Mouse (Mus musculus): ENCODE results near the gene Exoc6b. TPM values are rescaled to one million over a fixed set of nuclear protein-coding genes. Genes with fewer than 3 reads are reported as not detected.

The Exoc6b gene
- polyA plus RNA-seq, 1 experiment from 2014 or later, result 49.7 TPM

DNA sequence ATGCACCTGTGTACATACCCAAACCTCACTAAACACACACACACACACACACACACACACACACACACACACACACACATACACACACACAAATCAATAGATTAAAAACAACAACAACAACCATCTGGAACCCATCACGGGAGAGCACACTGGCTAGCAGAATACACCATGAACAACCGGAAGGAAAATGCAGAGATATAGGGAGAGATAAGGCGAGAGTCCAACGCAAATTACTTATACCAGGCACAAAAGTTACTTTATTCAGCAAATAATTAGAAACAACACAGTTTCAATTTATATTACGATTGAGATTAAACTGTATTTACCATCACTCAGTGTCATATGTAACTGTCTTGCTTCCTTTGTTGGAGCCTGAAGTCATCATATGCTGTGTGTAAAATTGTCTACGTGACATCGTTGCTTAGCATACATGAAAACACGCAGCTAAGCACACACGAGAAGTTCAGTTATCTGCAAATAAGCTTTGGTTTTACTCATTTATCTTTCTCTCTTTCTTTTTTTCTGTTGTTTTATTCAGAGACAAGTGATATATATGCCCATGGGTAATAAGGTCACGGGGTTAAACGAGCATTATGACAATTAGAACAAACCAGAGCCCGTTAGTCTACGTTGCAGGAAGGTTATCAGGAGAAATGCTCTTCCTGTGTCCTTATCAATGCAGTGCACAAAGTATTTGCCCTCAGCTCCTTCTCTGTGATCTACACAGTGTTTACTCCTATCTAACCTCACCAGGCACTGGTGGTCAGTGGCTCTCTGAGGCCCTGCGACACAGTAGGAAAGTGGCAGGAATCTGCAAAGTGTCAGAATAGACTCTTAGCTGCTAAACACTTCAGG lies 186.4 kb downstream of the Exoc6b start:
- Histone ChIP-seq H3K4me3 (ENCODE audit: low read depth, low read length) (no peak overlapping the region), H3K9ac (replicated peaks; ENCODE audit: low read depth, low read length) (no peak overlapping the region), H3K4me2 (replicated peaks; ENCODE audit: low read depth, low read length) (no peak overlapping the region), H3K4me1 (ENCODE audit: control insufficient read depth, insufficient read depth, low read length) (no peaks in the 10 kb centered on the region), H3K27me3 (ENCODE audit: control insufficient read depth, insufficient read depth, low read length) (no peaks in the 10 kb centered on the region), H3K27ac (ENCODE audit: low read length) (no peak overlapping the region), H3K36me3 (ENCODE audit: control insufficient read depth, insufficient read depth, low read length) (no peaks in the 10 kb centered on the region), H3K9me3 (ENCODE audit: control insufficient read depth, low read depth, low read length) (no peaks in the 10 kb centered on the region)
- 37% methylated on average over 14 of the region's 14 CpGs for WGBS
- ATAC-seq (ENCODE audit: insufficient number of reproducible peaks, insufficient read depth, low FRiP score, low read depth), result peak; percentile 63; the same call in 1 of the 2 replicates

DNA sequence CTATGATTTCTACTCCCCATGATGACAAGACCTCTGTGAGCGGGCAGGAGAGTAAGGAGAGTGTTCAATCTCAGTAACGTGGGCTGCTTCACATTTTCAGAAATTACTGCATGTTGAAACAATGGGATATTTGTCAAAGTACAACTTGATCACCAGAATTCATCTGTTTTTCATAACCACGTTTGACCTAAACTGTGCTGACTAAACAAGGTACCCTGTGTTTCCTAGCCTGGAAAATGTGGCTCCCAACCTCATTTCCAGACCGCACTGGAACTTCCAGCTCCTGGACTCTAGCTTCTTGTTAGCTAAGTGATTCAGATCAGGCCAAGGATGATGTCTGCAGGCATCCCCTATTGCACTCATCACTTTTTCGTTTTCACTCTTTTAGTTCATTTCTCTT lies 193.4 kb downstream of the Exoc6b start:
- Histone ChIP-seq H3K9me3 (ENCODE audit: control insufficient read depth, low read depth, low read length) (no peaks in the 10 kb centered on the region), H3K4me3 (ENCODE audit: low read depth, low read length) (no peak overlapping the region), H3K36me3 (ENCODE audit: control insufficient read depth, insufficient read depth, low read length) (no peaks in the 10 kb centered on the region), H3K27me3 (ENCODE audit: control insufficient read depth, insufficient read depth, low read length) (no peaks in the 10 kb centered on the region), H3K4me1 (ENCODE audit: control insufficient read depth, insufficient read depth, low read length) (no peaks in the 10 kb centered on the region), H3K4me2 (replicated peaks; ENCODE audit: low read depth, low read length) (no peak overlapping the region), H3K9ac (replicated peaks; ENCODE audit: low read depth, low read length) (no peak overlapping the region), H3K27ac (ENCODE audit: low read length) (no peak overlapping the region)
- ATAC-seq (ENCODE audit: insufficient number of reproducible peaks, insufficient read depth, low FRiP score, low read depth), result no peak
- 82% methylated on average over 5 of the region's 5 CpGs for WGBS

DNA sequence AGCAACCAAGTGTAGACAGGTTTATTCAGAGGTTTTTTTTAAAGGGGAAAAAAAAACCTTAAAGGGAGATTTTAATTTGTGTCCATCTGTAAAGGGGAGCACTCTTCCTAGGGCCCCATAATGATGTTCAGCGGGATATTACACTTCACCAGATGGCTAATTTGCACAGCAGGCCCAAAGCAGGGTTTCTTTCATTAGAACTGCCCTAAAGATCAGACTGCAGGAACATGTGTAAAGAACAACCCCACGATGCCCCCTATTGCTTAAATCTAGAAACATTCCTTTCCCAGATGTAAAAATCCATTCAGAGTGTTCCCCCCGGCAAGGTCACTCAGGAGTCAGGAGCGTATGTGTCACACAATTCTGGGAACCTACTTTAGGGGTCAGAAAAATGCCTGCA lies 202.2 kb downstream of the Exoc6b start:
- H3K4me1 ChIP-seq (ENCODE audit: control insufficient read depth, insufficient read depth, low read length), result peaks cover 8% of the 10 kb centered on the region; the same call in 1 of the 2 replicates
- H3K4me3 ChIP-seq (ENCODE audit: low read depth, low read length), result no peak overlapping the region
- H3K4me2 ChIP-seq (replicated peaks; ENCODE audit: low read depth, low read length), result no peak overlapping the region
- no peak overlapping the region for H3K27ac ChIP-seq (ENCODE audit: low read length)
- no peaks in the 10 kb centered on the region for H3K27me3 ChIP-seq (ENCODE audit: control insufficient read depth, insufficient read depth, low read length)
- no peaks in the 10 kb centered on the region for H3K9me3 ChIP-seq (ENCODE audit: control insufficient read depth, low read depth, low read length)
- ATAC-seq (ENCODE audit: insufficient number of reproducible peaks, insufficient read depth, low FRiP score, low read depth), result no peak
- H3K9ac ChIP-seq (replicated peaks; ENCODE audit: low read depth, low read length), result no peak overlapping the region
- WGBS, result 19% methylated on average over 4 of the region's 4 CpGs
- no peaks in the 10 kb centered on the region for H3K36me3 ChIP-seq (ENCODE audit: control insufficient read depth, insufficient read depth, low read length)

DNA sequence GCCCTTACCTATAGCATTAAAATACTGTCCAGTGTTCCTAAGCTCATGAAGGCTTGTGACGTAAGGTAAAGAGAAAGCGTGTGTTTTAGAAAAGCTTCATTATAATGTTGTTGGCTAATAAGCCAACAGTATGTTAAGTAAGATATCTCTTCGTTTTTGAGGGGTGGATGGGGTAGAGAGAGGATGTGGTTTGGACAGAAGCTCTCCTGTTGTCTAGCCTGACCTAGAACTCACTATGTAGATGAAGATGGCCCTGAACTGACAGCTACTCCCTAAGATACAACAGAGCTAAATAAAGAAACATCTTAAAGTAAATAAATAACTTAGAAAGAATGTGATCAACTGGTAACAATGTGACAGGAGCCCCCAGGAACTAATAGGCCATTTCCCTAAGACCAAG lies 204.7 kb downstream of the Exoc6b start:
- H3K9ac ChIP-seq (replicated peaks; ENCODE audit: low read depth, low read length), result no peak overlapping the region
- H3K9me3 ChIP-seq (ENCODE audit: control insufficient read depth, low read depth, low read length), result no peaks in the 10 kb centered on the region
- no peak overlapping the region for H3K4me2 ChIP-seq (replicated peaks; ENCODE audit: low read depth, low read length)
- H3K4me1 ChIP-seq (ENCODE audit: control insufficient read depth, insufficient read depth, low read length), result peaks cover 8% of the 10 kb centered on the region; the same call in 1 of the 2 replicates
- H3K27me3 ChIP-seq (ENCODE audit: control insufficient read depth, insufficient read depth, low read length), result no peaks in the 10 kb centered on the region
- H3K4me3 ChIP-seq (ENCODE audit: low read depth, low read length), result no peak overlapping the region
- ATAC-seq (ENCODE audit: insufficient number of reproducible peaks, insufficient read depth, low FRiP score, low read depth), result no peak
- H3K36me3 ChIP-seq (ENCODE audit: control insufficient read depth, insufficient read depth, low read length), result no peaks in the 10 kb centered on the region
- H3K27ac ChIP-seq (ENCODE audit: low read length), result no peak overlapping the region
- 80% methylated on average over 3 of the region's 3 CpGs for WGBS

DNA sequence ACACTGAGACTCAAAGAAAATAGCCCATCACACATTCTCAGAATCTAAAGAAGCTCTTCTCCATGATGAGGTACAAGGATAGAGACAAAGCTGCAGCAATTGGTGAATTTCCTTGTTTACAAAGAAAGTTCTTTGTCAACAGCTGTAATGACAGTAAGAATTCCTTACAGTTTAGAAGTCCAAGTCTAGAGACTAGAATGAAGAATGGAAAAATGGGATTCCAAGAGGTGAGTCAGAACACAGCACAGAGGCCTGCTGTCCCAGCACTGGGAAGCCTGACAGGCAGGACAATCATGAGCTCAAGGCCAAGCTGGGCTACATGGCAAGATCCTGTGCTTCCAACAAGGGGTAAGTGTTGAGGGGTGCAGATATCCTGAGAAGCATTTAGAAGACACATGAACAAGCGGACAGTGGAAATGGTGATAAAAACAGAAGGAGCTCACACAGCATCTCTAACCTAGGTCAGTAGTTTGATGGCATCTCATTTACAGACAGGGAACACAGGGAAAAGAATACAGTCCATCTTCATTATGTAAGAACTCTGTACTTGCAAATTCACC lies 205.4 kb downstream of the Exoc6b start:
- ATAC-seq (ENCODE audit: insufficient number of reproducible peaks, insufficient read depth, low FRiP score, low read depth), result no peak
- Histone ChIP-seq H3K27ac (ENCODE audit: low read length) (no peak overlapping the region), H3K4me1 (ENCODE audit: control insufficient read depth, insufficient read depth, low read length) (peaks cover 8% of the 10 kb centered on the region; the same call in 1 of the 2 replicates), H3K4me2 (replicated peaks; ENCODE audit: low read depth, low read length) (no peak overlapping the region), H3K4me3 (ENCODE audit: low read depth, low read length) (no peak overlapping the region), H3K9ac (replicated peaks; ENCODE audit: low read depth, low read length) (no peak overlapping the region), H3K36me3 (ENCODE audit: control insufficient read depth, insufficient read depth, low read length) (no peaks in the 10 kb centered on the region), H3K9me3 (ENCODE audit: control insufficient read depth, low read depth, low read length) (no peaks in the 10 kb centered on the region), H3K27me3 (ENCODE audit: control insufficient read depth, insufficient read depth, low read length) (no peaks in the 10 kb centered on the region)
- WGBS, result 92% methylated on average over 1 of the region's 1 CpGs

DNA sequence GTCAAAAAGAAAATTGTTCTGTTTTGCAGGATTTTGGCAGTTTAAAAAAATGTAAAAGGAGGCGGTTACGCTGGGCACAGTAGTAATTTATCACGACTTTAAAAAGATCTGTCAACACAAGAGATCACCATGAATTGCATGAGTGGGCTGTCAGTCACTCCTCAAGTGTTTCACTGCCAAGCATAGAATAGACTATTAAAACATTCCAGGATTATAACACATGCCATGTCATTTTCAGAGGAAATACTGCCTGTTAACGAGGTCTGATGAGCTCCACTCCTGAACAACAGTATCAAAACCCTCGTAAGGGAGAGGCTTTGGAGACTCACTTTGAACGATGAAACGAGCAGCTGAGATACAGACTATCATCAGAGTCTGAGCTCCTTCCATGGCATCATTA lies 223.6 kb downstream of the Exoc6b start:
- ATAC-seq (ENCODE audit: insufficient number of reproducible peaks, insufficient read depth, low FRiP score, low read depth), result no peak
- 70% methylated on average over 7 of the region's 7 CpGs for WGBS
- H3K36me3 ChIP-seq (ENCODE audit: control insufficient read depth, insufficient read depth, low read length), result no peaks in the 10 kb centered on the region; the same call in 1 of the 2 replicates

DNA sequence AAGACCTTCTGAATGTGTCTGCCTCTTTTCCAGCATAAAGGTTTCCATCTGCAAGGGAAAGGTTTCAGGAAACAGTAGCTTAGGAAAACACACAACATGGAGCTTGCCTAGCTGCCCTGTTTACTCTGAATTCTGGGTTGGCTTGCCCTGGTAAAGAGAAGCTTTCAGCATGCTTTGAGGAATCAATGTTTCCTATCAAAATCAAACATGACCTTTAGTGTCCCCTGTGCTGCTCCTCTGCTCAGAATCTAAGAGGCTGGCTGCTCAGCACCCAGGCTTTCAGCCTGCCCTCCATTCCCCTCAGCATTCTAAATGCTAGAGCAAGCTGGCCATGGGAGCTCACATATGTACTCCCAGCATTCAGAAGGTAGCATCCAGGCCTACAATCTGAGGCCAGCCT lies 228.2 kb downstream of the Exoc6b start:
- H3K4me2 ChIP-seq (replicated peaks; ENCODE audit: low read depth, low read length), result no peak overlapping the region
- H3K9me3 ChIP-seq (ENCODE audit: control insufficient read depth, low read depth, low read length), result no peaks in the 10 kb centered on the region
- H3K4me1 ChIP-seq (ENCODE audit: control insufficient read depth, insufficient read depth, low read length), result no peaks in the 10 kb centered on the region
- H3K4me3 ChIP-seq (ENCODE audit: low read depth, low read length), result no peak overlapping the region
- H3K9ac ChIP-seq (replicated peaks; ENCODE audit: low read depth, low read length), result no peak overlapping the region
- no peaks in the 10 kb centered on the region for H3K27me3 ChIP-seq (ENCODE audit: control insufficient read depth, insufficient read depth, low read length)
- H3K36me3 ChIP-seq (ENCODE audit: control insufficient read depth, insufficient read depth, low read length), result no peaks in the 10 kb centered on the region
- H3K27ac ChIP-seq (ENCODE audit: low read length), result no peak overlapping the region
- no peak for ATAC-seq (ENCODE audit: insufficient number of reproducible peaks, insufficient read depth, low FRiP score, low read depth)

More for the DNA sequence above, 223.6 kb downstream of the Exoc6b start:
- no peaks in the 10 kb centered on the region for H3K4me1 ChIP-seq (ENCODE audit: control insufficient read depth, insufficient read depth, low read length)
- no peak overlapping the region for H3K9ac ChIP-seq (replicated peaks; ENCODE audit: low read depth, low read length)
- H3K4me2 ChIP-seq (replicated peaks; ENCODE audit: low read depth, low read length), result no peak overlapping the region
- no peaks in the 10 kb centered on the region for H3K9me3 ChIP-seq (ENCODE audit: control insufficient read depth, low read depth, low read length)
- no peak overlapping the region for H3K4me3 ChIP-seq (ENCODE audit: low read depth, low read length)
- H3K27ac ChIP-seq (ENCODE audit: low read length), result no peak overlapping the region
- H3K27me3 ChIP-seq (ENCODE audit: control insufficient read depth, insufficient read depth, low read length), result no peaks in the 10 kb centered on the region

DNA sequence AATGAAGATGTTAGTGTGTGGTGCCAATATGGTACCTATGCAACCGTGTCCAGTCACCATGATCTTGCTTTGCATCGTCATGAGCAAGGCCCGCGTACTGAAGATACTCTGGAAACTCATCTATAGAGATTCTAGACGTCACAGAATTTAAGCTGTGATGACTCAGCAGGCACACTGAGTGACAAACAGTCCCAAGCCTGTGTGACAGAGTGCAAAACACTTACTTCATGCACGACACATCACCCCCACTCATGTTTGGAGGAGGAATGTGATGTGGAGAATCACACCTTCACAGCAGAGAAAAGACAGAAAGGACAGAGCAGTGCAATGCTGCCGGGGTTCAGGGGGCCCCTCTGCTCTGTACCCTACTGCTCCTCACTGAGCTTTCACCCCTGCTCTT lies 261.8 kb downstream of the Exoc6b start:
- no peaks in the 10 kb centered on the region for H3K9me3 ChIP-seq (ENCODE audit: control insufficient read depth, low read depth, low read length)
- no peaks in the 10 kb centered on the region for H3K4me1 ChIP-seq (ENCODE audit: control insufficient read depth, insufficient read depth, low read length)
- no peaks in the 10 kb centered on the region for H3K27me3 ChIP-seq (ENCODE audit: control insufficient read depth, insufficient read depth, low read length)
- H3K27ac ChIP-seq (ENCODE audit: low read length), result no peak overlapping the region
- ATAC-seq (ENCODE audit: insufficient number of reproducible peaks, insufficient read depth, low FRiP score, low read depth), result no peak
- H3K9ac ChIP-seq (replicated peaks; ENCODE audit: low read depth, low read length), result no peak overlapping the region
- no peaks in the 10 kb centered on the region for H3K36me3 ChIP-seq (ENCODE audit: control insufficient read depth, insufficient read depth, low read length)
- no peak overlapping the region for H3K4me3 ChIP-seq (ENCODE audit: low read depth, low read length)
- 82% methylated on average over 7 of the region's 7 CpGs for WGBS
- no peak overlapping the region for H3K4me2 ChIP-seq (replicated peaks; ENCODE audit: low read depth, low read length)
